Mouse (Mus musculus) fat pad, adult 2 months (tissue): ENCODE data around the gene Tenm3.

Experiments used
- DNase-seq: peaks from one replicate; pipeline ENCODE4 v3.0.0-alpha.2; 2011; ENCODE audit warnings: low read depth, low spot score; ENCODE audit errors: extremely low read depth

Gene Tenm3

GRCm38 (mm10) chr8:48299341-48299740, 544.4 kb downstream of the Tenm3 start:
- no peak for DNase-seq

DNA sequence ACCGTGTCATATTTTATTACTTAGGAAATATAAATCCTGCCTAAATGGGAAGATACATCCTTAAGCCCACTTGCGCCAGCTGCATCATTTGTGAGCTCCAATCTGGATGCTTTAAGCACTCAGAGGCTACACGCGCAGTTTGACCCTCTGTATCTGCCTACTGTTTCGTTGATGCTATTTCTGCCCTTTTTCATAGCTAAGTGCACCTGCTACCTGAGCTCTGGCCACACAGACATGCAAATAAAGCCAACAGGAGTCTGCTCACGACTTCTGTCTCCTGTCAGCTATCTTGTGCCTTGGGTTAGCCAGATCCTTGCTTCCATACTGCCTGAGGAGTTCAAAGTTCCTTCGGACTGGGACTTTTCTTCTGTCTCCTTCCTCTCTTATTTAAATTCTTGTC, 547.4 kb downstream of the Tenm3 start:
- no peak for DNase-seq

DNA sequence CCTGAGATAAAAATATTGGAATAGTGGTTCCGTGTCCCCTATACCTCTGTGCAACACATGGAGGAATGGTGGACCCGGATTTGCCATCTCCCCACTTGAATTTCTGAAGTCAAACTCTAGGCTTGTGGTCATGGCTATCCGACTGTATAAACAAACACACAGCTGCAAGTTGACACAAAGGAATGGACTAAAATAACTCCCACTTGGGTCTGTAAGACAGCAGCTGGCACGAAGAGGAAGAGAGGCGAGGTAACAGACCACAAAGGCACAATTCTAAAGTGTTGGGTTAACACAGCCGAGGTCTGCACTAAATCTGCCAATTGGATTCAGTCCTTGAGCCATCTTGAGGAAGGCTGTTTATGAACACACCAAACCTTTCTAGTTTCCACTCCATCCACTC, 548.2 kb downstream of the Tenm3 start:
- DNase-seq, result no peak

DNA sequence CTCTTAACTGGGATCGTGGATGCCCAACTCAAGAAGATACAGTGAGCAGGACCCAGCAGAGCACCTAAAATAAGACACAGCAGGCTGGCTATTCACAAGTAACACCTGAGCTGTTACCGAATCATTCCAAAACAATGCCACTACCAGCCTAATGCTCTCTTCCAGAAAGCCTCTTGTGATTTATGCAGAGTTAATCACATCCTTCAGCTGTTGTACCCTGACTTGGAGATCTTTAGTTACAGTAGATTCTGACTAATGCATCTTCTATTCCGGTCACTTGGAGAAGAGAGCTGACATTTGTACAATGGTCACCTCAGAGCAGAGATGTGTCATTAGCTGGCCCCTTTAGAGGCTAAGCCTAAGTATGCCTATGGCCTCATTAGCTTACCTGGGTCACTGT, 550.0 kb downstream of the Tenm3 start:
- DNase-seq, result no peak

GRCm38 (mm10) chr8:48285432-48285831, 558.3 kb downstream of the Tenm3 start:
- no peak for DNase-seq

GRCm38 (mm10) chr8:48281855-48282254, 561.9 kb downstream of the Tenm3 start:
- DNase-seq, result no peak

DNA sequence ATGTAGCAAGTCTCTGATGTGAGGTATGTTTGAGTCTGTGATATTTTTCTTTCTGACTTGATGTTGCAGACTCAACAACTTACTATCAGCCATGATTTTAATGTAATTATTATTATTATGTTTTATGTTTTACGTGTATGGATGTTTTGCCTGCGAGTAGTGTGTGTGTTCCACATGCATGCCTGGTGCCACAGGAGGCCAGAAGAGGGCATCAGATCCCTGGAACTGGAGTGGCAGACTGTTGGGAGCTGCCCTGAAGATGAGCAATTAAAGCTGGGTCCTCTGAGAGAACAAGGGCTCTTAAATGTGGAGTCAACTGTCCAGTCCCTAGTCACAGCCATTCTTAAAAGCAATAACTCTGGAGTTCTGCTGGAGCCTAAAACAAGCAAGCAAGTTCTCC, 564.4 kb downstream of the Tenm3 start:
- no peak for DNase-seq

GRCm38 (mm10) chr8:48277986-48278635, 565.6 kb downstream of the Tenm3 start:
- DNase-seq, result no peak

DNA sequence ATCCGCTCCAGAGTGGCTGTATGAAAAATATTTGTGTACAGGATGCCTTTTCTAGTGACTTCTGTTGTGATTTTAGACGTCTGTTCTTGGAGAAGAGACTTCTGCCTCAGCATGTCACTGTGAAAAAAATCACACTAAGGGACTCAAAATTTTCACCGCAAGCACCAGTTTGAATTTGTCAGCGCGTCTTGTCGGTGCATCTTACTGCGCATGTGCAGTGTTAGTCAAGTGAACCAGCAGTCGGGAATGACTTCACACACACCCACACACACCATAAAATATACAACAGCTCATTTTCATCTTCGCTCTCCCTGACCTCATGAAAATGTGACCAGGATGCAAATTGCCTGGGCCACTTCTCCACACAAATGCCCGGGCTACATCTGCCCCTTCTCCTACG, 568.7 kb downstream of the Tenm3 start:
- no peak for DNase-seq

DNA sequence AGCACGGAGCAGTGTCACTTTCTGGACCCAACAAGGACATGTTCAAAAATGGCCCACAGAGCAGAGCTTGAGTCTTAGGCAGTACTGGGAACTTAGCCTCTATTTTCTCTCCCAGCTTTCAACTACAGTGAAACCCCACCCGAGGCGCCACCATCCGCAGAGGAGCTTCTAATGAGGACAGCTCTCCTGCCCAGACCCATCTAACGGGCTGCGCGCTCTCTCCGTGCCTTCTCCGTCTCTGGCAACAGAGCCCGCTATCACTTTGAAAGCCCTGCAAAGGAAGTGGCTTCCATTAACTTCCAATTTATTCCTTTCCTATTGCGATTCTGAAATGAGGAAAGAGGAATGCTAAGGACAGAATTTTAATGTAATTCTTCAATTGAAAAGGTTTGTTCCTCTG, 569.2 kb downstream of the Tenm3 start:
- no peak for DNase-seq

GRCm38 (mm10) chr8:48268638-48269037, 575.1 kb downstream of the Tenm3 start:
- DNase-seq, result no peak

- DNase-seq, result no peak
Measured at GRCm38 (mm10) chr8:48260265-48260664, 583.5 kb downstream of the Tenm3 start.

- no peak for DNase-seq
Measured at GRCm38 (mm10) chr8:48259832-48260231, 583.9 kb downstream of the Tenm3 start.

GRCm38 (mm10) chr8:48243876-48244275, 599.9 kb downstream of the Tenm3 start:
- no peak for DNase-seq

- no peak for DNase-seq
Measured at GRCm38 (mm10) chr8:48240917-48241531, 602.7 kb downstream of the Tenm3 start.

DNA sequence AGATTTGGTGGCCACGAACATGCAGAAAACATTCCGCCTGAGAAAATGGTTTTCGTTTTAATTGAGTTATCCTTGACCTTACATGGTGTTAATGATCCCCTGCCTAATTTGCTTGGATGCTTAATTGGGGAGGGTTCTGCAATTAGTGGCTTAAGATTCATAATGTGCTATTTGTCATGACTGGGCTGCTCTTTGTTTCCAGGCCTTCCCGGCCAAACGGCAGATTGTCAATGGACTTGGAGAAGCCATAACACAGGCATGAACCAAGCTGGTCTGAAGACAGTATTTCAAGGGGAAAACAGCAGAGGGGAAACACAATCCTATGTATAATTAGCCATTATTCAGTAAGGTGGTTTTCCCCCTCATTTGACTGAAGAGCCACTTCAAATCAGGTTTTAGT, 606.8 kb downstream of the Tenm3 start:
- no peak for DNase-seq

GRCm38 (mm10) chr8:48232927-48233326, 610.8 kb downstream of the Tenm3 start:
- DNase-seq, result no peak

DNA sequence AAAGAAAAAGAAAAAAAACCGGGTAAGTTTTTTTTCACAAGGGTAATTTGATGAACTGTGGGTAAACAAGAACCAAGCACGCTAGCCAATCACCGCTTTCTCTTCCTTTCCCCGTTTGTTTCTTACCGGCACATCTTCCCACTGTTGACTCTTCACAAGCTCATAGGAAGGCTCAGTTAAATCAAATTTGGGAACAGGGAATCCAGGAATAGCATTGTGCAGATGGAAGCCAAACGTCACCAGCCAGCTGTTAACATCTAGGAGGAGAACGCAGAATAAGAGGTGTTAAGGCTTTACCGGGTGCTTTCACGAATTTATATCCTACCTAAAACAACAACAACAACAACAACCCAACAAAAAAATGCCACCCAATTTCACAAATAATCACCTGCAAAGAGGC, 611.9 kb downstream of the Tenm3 start:
- no peak for DNase-seq

GRCm38 (mm10) chr8:48231389-48231788, 612.4 kb downstream of the Tenm3 start:
- no peak for DNase-seq

GRCm38 (mm10) chr8:48228676-48229075, 615.1 kb downstream of the Tenm3 start:
- DNase-seq, result no peak

- DNase-seq, result no peak
Measured at GRCm38 (mm10) chr8:48224753-48225152, 619.0 kb downstream of the Tenm3 start.

- no peak for DNase-seq
Measured at GRCm38 (mm10) chr8:48222429-48222769, 621.4 kb downstream of the Tenm3 start.
